Mouse (Mus musculus) embryonic fibroblast, embryonic 13.5 days (primary cell): ENCODE data around the gene Hs6st2. TPM values are rescaled to one million over a fixed set of nuclear protein-coding genes. Genes with fewer than 3 reads are reported as not detected.

Experiments
- H3K27ac ChIP-seq: 2 replicates; pipeline ENCODE4 v1.5.1; 2012; ENCODE audit warnings: low read length, control low read depth, inconsistent platforms; ENCODE audit not compliant: insufficient read depth
- H3K4me1 ChIP-seq: 2 replicates; pipeline ENCODE4 v1.6.1; 2011; ENCODE audit warnings: low read length; ENCODE audit not compliant: control insufficient read depth, insufficient read depth
- H3K4me3 ChIP-seq: 2 replicates; pipeline ENCODE4 v1.5.1; 2011; ENCODE audit warnings: mild to moderate bottlenecking, control low read depth, low read length; ENCODE audit not compliant: insufficient read depth
- CTCF ChIP-seq: IDR thresholded peaks from 2 replicates; pipeline ENCODE4 v1.5.1; 2011; ENCODE audit warnings: mild to moderate bottlenecking, control low read depth, low read length, moderate library complexity, borderline replicate concordance; ENCODE audit not compliant: insufficient read depth
- POLR2A ChIP-seq: IDR thresholded peaks from 2 replicates; pipeline ENCODE4 v1.6.1; 2011; ENCODE audit warnings: low read depth, mild to moderate bottlenecking, control low read depth, low read length, moderate library complexity
- polyA plus RNA-seq: library from polyadenylated mRNA; stranded (reverse); fragments of >200 nt; gene quantifications from 2 replicates; pipeline ENCODE4 v1.2.4, GENCODE M21; 2011; ENCODE audit warnings: low read depth; ENCODE audit not compliant: missing spikeins, insufficient read length

Gene Hs6st2
- polyA plus RNA-seq, 1 experiment = 86.7 TPM

DNA sequence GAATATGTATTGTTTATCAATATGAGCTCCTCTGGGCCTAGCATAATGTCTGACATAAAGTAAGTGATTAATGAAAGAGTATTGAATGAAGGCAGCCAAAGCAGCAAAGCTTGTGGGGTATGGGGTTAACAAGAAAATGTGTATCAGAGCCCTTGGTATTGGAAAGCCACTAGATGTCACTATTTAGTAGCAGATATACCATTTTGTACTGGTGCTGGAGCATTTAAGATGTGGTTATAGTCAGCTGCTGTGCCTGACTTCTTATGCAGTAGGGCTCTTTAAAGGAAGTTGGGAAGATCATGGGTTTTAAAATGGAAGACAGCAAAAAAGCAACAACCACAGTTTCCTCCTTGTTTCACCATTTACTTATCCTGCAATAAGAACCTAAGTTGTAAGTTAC, 284.2 kb downstream of the Hs6st2 start:
- TF ChIP-seq POLR2A (no peak), CTCF (no peak)
- no peaks in the 10 kb centered on the region for H3K4me1 ChIP-seq
- 0 out of 2 replicates have a peak overlapping the region, but pooled peaks have one; percentile 38 for H3K27ac ChIP-seq
- H3K4me3 ChIP-seq = no peak overlapping the region

DNA sequence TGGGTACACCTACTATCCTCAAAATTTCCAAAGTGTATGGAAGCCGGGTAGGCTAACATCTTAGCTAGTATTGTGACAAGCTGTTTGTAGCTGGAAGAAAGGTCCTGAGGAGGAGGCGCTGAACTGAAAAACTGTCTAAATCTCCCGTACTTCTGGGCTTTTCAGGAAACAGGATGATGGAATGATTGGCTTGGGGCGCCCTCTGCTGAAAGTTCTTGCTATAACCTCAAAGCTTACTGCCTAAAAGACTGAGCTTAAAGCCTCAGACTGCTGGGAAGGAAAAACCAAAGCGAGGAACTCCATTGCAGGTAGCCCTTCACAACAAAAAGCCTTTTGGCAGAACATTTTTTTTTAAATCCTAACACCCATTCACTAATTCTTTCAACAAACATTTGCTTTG, 307.0 kb downstream of the Hs6st2 start:
- TF ChIP-seq POLR2A (no peak), CTCF (no peak)
- H3K4me1 ChIP-seq = no peaks in the 10 kb centered on the region
- H3K27ac ChIP-seq = no peak overlapping the region
- no peak overlapping the region for H3K4me3 ChIP-seq

DNA sequence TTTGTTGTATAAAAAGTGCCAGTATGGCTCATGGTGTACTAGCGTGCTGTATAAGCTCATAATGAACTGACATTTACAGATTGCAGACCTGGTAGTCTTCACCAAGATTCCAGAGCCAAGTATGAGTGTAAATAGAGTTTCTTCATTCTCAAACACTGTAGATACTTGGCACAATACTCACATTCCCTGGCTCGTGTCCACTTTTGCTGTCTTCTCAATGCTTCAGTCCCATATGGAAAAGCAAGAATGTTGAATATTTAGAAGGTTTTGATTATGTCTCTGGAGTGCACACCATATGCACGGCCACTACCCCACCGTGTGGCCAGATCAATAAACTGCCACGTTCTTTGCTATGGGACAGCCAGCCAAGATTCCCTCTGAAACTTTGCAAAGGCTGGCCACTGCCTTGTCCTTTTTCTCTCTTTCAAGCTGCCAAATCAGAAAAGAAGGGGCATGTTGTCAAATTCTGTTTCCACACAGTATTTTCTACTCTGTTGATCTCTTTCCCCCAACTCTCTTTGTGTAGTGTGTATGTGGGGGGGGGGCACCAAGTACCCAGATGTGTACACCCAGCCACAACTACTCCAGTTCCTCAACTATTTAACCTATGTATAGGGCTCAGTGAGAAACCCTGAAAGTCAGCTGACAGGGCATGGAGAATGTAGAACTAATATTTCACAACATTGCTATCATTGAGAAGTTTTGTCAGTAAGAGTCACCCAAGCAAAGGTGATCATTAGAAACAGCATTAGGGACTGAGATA, 309.0 kb downstream of the Hs6st2 start:
- TF ChIP-seq POLR2A = no peak
- peak; percentile 29; the same call in 1 of the 2 replicates for TF ChIP-seq CTCF
- no peak overlapping the region for H3K4me3 ChIP-seq
- no peaks in the 10 kb centered on the region for H3K4me1 ChIP-seq
- no peak overlapping the region for H3K27ac ChIP-seq

DNA sequence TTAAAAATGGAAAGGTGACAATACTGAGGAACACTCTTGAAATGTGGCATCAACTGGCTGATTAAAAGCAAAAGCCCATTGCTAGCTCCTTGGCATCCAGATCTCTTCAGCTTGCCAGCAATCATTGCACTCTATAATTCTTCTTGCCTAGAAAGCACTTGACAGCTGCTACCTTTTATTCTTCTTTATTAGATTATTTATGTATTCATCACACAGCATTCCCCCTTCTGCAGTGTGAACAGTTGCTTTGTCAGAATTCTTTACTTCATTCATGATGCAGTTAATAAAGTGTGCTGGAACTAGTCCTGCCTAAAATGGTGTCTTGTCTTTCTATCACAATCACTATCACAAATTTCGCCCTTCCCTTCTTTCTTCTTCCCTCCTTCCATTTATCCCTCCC, 332.0 kb downstream of the Hs6st2 start:
- H3K4me3 ChIP-seq = no peak overlapping the region
- no peaks in the 10 kb centered on the region for H3K4me1 ChIP-seq
- TF ChIP-seq CTCF (no peak), POLR2A (no peak)
- no peak overlapping the region for H3K27ac ChIP-seq

DNA sequence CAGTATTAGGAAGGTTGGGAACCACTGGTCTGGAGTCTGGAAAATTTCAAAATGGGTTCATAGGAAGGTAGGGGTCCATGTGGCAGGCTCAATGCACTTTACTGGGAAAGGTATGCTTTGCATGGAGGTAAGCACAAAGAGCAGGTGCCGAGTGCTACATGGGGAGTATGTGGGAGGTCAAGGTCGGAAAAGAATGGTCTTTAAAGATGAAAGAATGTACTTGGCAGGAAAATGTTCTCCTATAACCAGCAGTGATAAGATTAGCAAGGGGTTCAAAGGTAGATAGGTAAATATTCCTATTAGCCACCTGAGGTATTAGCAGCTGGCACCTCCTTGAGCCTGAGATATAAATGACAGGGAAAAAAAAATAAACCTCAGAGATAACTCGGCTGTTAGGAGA, 338.1 kb downstream of the Hs6st2 start:
- TF ChIP-seq POLR2A = no peak
- TF ChIP-seq CTCF = no peak
- H3K4me3 ChIP-seq = no peak overlapping the region
- no peak overlapping the region for H3K27ac ChIP-seq
- H3K4me1 ChIP-seq = no peaks in the 10 kb centered on the region

Other genes with a start within 250 kb of the Hs6st2 start
- not detected in 2 replicates for gene Usp26, start 119.4 kb upstream of the Hs6st2 start, polyA plus RNA-seq